Mouse (Mus musculus): Measurements from ENCODE around the gene Bcl9.

DNA sequence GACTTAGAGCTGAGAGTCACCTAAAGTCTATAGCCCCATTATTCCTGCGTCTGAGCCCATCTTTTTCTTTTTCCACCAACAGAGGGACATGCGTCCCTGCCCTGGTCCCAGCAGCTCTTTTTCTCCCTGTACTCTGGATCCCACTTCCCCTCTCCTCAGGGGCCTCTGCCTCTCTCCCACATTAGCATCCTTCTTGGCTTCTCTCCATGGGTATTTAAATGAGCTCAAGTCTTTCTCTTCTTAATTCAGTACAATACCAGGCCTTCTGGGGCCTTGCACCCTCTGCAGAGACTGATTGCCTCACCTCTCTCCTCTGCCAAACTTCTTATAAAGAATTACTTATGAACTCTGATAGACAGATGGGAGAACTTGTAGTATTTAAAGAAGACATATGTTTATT lies 10.7 kb upstream of the Bcl9 start:
- TF ChIP-seq CTCF (IDR thresholded peaks at IDR 0.05; ENCODE audit: extremely low read depth, insufficient read depth, insufficient read length, insufficient replicate concordance) (no peak), POLR2A (IDR thresholded peaks at IDR 0.05; ENCODE audit: low read depth, low read length) (no peak)

All from spleen, adult 2 months (tissue).